Mouse (Mus musculus): ENCODE results near the gene Hoxa3.
A peak's percentile ranks its signal among the peaks of the same experiment; 100 is the strongest.

Gene Hoxa3

DNA sequence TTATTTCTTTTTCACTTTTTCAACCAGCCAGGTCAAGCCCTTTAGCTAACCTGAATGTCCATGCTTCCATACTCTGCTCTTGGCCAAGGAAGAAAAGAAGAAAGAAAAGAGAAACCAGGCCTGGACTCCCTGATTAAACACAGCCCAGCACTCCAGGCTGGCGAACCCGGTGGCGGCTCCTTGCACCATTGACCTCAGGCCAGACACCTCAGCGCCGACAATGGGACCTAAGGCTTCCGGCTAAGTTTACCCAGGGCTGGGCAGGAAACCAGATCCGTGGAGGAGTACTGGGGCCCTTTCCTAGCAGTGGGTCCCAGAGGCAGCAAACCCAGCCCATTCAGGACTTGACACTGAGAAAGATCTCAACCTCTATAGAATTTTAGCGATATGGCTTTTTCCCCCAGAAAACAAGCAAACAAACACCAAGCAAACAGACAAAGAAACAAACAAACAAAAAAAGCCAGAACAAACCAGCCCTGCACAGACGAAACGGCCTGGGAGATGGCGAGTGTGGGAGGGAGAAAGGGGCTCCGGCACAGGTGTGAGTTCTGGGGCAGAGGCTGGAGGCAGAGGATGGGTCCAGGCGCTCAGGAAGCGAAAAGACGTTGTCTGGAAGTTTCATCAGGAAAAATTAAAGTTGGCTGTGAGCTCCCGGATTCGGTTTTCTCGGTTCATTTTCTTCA, 18.9 kb upstream of the Hoxa3 start:
- DNase-seq, result no peak

DNA sequence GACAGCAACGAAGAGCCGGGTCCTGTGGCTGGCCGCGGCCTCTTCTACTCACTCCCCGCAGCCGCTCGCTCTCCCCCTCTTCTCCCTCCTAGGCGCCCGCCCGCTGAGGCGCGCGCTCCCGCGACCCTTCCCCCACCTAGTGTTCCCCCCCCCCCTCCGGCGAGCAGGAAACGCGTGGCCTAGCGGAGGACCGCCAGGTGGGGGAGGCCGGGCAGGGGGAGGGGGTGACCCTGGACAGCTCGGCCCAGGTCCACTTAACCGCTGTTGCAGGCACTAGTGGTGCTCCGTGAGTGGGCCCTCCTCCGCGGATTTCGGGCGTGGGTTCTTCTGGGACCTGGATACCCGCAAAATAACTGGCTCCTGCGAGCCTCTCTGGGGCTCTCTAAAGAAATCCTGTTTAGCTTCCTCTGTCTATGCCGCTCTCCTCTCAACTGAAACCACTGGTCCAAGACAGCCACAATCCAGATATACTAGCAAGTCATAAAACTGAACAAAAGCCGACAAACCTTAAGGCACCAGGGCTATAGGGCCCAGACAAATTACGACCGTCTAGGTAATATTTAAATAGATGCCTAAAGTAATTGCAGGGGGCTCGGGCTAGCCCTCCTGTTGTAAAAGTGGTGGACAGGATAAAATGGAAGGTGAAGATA, 17.5 kb upstream of the Hoxa3 start, which contains the start of gene Hoxa9:
Gene Hoxa9, minus strand, starts transcription at position 574 of the 650 bp plus-strand sequence.
- no peak for DNase-seq

DNA sequence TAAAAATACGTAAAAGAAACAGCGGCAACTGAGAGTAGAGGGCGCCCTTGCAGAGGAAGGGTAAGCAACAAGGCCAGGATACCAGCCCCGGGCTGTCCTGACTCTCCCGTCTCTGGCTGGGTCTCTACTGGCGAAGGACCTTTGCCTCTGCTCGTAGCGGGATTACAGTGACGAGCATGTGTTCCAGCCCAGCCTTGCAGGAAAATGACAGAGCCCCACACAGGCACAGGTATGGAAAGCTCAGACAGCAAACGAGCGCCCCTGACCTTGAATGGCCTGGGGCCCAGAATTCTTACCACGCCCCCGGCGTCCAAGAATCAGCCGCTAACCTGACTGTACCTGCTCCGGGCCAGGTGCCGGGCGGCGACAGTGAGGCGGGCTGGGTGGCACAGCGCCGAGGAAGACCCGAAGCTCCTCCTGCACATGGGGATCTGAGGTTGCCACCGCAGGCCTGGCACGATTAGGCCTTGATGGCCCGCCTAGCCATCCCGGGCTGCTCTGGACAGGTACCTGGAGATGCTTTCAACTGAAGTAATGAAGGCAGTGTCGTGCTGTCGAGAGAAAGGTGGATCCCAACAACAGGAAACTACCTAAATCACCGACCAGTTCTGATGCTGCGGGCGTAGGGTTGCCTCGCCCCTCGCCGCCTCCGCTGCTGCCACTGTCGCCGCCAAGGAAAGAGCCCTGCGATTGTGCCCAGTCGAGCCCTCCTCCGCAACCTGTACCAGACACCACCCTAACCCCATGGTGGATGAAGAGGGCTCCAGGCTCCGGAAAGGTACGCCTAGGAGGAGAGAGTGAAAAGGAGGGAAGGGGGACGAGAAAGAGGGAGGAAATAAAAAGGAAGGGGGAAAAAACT, 16.7 kb upstream of the Hoxa3 start:
- no peak for DNase-seq

DNA sequence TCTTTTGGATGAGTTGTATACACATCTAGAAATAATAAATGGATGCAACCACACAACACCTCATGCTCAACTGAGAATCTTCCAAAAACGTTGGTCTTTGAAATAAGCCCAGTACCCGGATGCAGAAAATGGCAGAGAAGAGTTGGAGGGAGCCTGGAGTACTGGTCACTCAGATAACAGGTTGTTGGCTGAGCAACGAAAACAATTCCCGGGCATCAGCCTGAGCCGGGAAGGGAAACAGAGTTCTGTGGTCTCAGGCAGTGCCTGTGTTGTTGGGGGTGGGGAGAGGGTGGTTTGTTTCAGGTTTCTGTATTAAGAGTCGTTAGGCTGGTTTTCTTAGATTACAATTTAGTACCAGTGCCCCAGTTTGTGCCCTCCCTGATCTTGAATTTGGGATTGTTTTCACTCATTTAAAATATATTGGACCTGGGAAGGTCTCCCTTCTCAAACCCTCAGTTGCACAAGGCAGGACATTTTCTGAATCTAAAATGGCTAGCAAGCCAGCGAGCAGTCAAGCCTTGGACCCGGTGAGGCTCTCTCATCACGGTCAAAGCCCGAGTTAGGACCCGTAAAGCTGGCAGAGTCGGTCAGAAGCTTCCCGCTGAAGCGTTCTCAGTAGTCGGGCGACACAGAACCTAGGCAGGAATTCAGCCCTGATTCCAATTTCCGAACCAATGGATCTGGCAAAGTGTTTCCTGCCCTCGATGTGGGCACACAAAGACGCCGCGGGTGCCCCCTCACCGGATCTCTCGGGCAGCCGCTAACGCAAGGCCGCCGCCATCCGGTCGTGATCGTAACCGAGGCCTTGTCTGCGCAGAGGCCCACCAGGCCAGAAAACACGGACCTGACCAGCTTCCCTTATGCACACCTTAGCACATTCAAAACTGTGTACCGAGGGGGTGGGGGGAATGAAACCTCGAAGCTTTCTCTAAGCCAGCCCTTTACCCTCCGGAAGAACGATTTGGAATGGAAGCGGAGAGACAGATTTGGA, 15.6 kb upstream of the Hoxa3 start:
- DNase-seq, result no peak

DNA sequence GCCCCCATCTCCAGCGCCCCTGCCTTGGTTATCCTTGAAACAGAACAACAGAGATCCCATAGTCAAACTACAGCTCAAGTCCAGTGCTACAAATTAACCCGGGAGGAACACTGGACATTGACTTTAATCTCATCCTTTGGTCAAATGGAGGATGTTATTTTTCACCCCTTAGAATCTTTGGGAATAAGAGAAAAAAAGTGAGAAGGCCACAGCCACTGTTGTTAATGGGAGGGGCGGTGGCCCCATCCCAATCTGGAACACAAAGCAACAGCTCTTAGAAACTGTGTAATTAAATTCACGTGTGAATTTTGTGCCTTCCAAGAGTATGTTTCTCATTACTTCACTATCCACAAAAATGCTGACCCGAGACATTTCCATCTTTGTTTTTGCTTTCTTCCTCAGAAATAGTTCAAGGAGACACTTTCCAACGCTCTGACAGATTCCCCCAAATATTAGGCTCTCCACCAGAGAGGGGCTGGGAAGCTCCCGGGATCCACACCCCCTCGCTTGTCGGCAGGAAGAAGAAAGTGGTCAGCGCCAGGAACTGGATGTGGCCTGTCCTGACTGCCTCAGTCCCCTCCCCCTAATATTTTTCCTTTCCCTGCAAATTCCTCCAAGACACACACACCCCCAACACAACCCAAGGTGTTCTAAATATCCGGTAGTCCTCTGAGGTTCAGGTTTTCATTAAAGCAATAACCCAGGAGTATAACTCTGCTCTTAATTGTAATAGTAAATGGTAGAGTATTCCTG, 14.5 kb upstream of the Hoxa3 start:
- no peak for DNase-seq

DNA sequence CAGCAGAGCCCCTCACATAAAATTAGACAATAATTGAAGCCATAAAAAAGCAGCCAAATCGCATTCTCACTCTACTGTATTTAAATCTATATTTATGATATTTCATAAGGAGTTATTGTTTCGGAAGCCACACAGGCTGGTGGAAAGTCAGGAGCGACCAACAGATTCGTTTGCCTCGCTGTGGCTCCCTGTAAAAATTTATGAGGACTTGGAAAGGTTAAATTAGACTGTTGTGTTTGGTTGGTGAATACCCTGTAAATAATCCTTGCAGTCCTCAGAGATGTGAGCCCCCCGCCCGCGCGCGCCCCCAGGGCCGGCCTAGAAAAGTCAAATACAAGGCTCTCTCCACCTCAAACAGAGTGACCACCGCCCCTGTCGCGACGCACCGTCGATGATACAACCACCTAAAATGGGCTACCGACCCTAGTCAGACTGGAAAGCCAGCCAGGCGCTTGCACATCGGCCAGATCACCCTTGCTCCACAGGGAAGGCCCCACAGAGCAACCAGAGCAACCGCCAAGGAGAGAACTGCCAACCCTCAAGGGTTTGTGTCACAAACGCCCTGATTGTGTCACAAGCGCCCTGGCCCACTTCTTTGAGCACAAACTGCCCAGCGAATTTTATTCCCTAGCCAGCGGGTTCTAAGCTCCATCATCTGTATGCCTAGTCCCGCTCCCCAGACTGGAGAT, 13.6 kb upstream of the Hoxa3 start:
- DNase-seq, result no peak

DNA sequence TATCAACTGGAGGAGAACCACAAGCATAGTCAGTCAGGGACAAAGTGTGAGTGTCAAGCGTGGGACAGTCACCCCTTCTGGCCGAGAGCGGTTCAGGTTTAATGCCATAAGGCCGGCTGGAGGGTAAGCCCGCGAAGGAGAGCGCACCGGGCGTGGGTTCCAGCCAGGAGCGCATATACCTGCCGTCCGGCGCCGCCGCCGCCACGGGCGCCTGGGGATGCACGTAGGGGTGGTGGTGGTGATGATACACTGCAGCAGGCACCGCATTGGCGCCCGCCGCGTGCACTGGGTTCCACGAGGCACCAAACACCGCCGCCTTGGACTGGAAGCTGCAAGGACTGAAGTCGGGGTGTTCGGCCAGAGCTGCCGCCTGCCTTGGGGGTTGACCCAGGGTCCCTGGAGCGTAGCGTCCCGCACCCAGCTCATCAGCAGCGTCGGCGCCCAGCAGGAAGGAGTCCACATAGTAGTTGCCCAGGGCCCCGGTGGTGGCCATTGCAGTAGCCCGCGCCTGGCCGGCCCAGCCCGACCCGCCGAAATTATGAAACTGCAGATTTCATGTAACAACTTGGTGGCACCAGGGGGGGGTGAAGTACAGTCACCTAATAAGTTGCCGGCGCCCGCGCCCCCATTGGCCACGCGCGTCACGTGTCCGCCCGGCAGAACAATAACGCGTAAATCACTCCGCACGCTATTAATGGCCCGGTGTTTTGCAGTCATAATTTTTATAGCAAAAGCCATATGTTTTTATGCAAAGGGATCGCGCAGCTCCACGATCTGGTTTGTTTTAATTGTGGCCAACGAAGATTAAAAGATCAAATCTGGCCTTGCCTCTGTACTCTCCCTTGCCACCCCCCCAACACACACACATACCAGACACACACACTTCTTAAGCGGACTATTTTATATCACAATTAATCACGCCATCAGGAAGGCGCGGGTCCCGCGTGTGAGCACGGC, 12.8 kb upstream of the Hoxa3 start:
- DNase-seq, result no peak

DNA sequence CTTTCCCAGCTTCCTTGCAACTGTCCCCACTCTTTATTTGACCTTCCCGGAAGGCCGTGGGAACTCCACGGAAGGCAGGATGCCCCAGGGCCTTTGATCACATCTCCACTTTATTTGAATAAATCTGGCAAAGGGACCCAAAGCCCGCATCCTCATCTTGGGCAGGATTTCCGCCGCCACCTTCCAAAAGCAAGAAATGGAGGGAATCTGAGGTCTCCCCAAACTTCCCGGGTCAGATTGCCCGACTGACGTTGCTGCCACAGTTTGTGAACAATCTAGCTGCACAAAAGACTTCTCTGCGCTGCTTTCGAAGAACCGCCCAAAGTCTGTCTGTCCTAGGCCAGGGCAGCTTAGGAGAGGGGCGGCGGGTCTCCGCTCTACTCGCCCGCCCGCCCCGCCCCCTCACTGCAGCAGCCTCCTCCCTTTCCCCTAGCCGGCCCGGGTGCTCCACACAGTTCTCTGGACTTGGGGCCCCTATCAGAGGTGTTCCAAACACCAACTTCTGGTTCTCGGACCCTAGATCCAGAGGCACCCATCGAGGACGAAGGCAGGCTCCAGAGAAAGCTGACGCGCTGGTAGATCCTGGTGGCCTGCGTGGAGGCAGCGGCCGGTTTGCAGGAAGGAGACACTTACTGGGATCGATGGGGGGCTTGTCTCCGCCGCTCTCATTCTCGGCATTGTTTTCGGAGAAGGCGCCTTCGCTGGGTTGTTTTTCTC, 11.9 kb upstream of the Hoxa3 start:
- no peak for DNase-seq

DNA sequence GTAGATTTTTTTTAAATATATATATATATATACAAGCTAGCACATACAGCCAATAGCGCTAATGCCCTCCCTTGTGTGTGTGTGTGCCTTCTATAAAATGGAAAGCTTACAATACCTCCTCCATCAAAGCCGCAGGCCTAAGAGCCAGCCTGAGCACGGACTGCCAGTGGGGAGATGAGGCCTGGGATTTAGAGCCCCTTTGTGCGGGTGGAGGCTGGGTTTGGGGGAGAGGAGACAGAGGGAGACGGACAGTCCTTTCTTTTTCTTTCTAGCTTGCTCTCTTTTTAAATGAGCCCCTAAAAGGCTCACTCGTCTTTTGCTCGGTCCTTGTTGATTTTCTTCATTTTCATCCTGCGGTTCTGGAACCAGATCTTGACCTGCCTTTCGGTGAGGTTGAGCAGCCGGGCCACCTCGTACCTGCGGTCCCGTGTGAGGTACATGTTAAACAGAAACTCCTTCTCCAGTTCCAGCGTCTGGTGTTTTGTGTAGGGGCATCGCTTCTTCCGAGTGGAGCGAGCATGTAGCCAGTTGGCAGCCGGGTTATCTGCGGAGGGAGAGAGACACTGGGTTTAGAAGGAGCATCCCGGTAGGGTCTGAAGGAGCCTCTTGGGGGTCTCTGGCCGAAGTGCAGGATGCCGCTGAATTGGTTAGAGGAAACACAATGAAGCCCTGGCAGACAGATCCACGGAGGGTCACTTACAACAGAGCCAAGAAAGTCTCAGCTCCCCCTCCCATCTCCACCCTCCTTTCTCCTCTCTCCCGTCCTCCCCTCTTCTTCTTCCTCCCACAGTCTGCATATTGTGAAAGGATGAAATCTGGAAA, 11.0 kb upstream of the Hoxa3 start:
- no peak for DNase-seq

DNA sequence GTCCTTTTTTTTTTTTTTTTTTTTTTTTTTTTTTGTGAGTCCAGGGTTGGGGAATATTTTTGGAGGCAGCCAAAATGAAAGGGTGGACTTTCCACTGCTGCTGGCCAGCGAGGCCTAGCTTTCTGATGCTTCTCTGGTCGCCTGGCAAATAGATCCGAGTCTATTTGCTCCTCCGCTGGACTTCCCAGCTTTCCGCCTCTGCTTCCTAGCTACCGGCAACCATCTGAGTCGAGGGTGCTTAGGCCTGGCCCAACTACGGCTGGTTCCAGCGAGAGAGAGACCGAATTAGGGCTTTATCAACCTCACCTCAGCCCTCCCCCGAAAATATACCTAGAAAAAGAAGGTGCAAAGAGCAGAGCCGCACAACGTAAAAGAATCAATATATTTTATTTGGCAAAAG, 9.6 kb upstream of the Hoxa3 start:
- DNase-seq, result no peak

DNA sequence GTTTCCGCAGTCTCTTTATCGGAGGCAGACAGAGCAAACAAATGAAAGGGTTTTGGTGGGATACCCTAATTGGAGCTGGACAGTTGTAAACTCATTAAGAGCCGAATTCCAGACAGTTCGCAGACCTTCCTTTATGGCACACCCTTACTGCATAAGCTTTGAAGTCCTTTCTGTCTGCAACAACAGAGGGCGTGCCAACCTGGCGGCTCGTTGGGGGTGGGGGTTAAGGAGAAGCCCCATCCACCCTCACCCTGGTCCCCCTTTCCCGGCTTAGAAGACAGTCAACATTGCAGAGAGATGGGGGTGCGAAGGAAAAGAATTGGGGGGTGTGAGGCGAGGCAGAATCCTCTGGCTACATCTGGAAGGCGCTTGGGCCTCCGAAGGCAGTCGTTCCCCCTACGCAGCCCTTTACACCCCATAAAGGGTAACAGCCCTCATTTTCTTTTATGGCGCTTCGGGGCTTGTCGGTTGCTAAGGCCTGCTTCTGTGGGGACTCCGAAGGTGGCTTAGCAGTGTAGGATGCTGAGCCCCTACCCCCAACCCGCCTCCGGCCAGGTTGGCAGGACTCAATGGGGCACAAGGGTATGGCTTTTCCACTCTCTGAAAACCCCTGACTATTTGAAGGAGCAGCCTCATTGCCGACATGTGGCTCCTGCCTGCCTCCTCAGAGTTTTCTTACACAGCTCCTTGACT, 9.0 kb upstream of the Hoxa3 start:
- DNase-seq, result no peak

DNA sequence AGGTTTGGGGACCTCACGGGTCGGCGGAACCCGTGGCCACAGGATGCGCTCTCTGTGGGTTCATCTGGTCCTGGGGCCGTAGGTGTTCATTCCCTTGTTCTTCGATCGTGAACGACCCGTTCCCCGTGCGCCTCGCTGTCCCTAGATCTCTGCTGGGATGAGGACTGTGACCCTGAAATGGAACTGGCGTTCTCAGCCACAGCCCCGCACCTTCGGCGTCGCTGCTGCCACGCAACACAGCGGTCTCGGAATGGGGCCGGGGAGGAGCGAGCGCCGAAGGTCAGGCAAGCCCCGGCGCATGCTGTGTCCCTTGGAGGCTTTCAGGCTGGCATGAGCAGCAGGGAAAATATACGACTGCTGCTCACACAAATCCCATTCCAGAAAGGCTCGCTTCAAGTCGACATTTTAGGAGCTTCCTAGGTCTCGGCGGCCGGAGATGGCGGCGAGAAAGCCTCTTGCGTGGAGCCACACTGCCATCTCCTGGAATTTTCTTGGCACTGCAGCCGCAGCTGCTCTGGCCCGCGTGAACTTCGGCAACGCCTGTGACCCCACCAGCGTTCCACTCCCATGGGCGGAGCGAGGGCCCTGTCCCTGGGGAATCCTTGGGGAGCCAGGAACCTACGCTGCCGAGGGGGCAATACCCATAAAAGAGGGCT, 8.3 kb upstream of the Hoxa3 start, which contains the start of gene Hoxa7:
Gene Hoxa7, minus strand, starts transcription at position 518 of the 656 bp plus-strand sequence.
- DNase-seq, result peak; percentile 71

DNA sequence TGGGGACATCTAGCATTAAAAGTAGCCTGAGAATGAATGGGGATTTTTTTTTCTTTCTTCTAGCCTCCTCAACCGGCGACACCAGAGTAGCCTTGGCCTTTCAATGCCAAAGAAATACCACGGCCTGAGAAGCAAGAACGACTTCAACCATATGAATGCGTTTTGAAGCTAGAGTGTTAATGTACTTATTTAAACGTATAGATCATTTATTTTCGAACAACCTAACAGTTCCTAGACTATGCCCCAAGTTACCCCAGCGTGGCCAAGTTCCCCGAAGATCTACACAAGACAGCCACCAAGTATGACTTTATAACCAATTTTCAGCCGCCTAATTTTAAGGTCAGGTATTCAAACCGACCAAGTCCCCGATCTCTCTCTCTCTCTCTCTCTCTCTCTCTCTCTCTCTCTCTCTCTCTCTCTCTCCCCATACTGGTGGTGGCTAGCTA, 7.8 kb upstream of the Hoxa3 start:
- no peak for DNase-seq

DNA sequence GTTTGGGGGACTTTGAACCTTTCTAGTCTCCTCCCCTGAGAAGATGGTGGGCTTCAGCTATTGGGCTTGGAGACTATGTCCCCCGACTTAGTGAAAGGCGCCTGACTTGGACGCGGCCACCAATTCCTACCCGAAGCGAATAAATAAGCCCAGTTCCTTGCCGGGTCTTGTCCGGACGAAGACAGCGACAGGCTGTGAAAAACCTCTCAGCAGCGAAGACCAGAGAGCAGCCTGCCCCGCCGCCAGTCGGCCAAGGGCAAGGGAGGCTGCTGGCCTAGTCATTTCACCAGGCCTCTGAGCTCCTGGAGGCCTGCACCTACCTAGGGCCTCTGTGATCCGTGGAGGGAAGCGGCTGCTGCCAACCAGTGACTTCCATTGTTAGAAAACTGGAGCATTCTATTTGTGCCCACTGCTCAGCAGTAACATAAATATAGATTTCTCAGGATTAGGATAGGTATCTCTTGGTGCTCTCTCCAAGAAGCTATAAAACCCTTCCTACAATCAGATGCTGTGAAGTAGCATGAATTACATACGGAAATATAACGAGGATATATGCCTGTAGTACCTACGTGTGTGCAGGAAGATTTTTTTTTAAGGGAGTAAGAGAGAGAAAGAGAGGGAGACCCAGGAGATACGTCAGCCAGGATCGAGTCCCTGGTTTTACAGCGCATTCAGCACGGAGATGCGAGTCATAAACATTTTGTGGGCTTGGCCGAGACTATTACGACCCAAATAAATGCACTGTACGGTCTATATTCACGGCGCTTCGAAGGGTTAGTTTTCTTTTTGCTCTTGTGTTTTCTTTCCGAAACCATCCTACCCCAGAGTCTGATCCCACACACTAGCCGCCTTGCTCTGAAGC, 7.1 kb upstream of the Hoxa3 start:
- DNase-seq, result no peak

DNA sequence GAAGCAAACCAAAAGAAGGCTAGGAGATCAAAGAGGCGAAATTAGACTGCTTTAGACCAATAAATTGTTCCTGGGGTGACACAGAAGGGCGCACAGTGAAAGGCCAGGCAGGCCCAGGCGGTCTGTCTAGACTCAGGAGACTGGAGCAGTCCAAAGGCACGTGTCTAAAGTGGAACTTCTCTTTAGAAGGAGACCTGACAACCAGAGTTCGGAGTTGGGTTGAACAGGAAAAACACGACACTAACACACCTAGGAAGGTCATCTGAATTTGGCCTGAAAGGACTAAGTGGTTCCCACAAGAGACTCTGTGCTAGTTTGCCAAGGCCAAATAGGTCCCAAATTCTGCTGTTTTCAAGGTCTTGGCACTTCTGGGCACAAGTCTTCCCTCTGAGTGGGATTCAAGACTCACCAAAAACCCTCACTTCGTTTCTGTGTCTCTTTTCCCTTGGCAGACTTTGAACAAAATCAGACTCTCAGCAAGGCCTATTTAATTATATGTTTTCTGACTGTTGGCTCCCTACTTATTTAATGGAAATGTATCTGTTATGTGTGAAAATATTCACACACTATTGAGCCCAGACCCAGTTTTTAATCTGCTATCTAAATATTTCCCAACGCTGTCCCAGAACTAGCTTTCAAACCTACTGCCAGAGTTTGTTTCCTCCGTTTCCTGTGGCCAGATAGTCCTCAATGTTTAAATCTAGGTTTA, 6.3 kb upstream of the Hoxa3 start:
- no peak for DNase-seq
